Mouse (Mus musculus): ENCODE measurements around the gene Abhd17a. TPM values are rescaled to one million over a fixed set of nuclear protein-coding genes. Genes with fewer than 3 reads are reported as not detected.

Gene Abhd17a
- total RNA-seq, 1 experiment, result 67.9 TPM

- Histone ChIP-seq H3K4me1 (ENCODE audit: control insufficient read depth in 2 of 2, insufficient read depth in 2 of 2, low read length in 2 of 2, poor library complexity in 1 of 2) (peaks cover 0 to 14% of the 10 kb centered on the region in 2 experiments; a peak in 1 of 4 replicates), H3K9me3 (ENCODE audit: control insufficient read depth, insufficient read depth, low read depth, low read length) (no peaks in the 10 kb centered on the region), H3K4me3 (ENCODE audit: insufficient read depth in 1 of 2, low read depth in 1 of 2, low read length in 2 of 2, poor library complexity in 1 of 2, severe bottlenecking in 1 of 2) (no peak overlapping the region), H3K27ac (ENCODE audit: insufficient read depth, low read depth, low read length, poor library complexity, severe bottlenecking) (no peak overlapping the region), H3K36me3 (ENCODE audit: control insufficient read depth, insufficient read depth, low read length, poor library complexity, severe bottlenecking) (peaks cover 60% of the 10 kb centered on the region), H3K9ac (ENCODE audit: insufficient read depth, low read depth, low read length, poor library complexity, severe bottlenecking) (no peak overlapping the region)
- in situ Hi-C loops (cut with MboI; ENCODE audit: low sequenced_read_pairs in 2 of 2, unreplicated experiment in 2 of 2), result no loop called here
- TF ChIP-seq MAFK (IDR thresholded peaks at IDR 0.05; ENCODE audit: insufficient read depth, low read depth, low read length) (no peak), ZC3H11A (IDR thresholded peaks at IDR 0.05; ENCODE audit: borderline replicate concordance, low read depth, low read length) (no peak), ZNF384 (IDR thresholded peaks at IDR 0.05; ENCODE audit: low read depth, low read length) (no peak), CHD2 (IDR thresholded peaks at IDR 0.05; ENCODE audit: low read depth, low read length) (no peak), HCFC1 (IDR thresholded peaks at IDR 0.05; ENCODE audit: borderline replicate concordance, insufficient read depth, low read length) (no peak)
- DNase-seq (ENCODE audit: low read depth, low spot score), result no peak
Measured at GRCm38 (mm10) chr10:80611024-80611423, 20.9 kb upstream of the Abhd17a start.

GRCm38 (mm10) chr10:80610116-80610785 lies 20.1 kb upstream of the Abhd17a start:
- Histone ChIP-seq H3K4me1 (ENCODE audit: control insufficient read depth in 2 of 2, insufficient read depth in 2 of 2, low read length in 2 of 2, poor library complexity in 1 of 2) (peaks cover 0 to 14% of the 10 kb centered on the region in 2 experiments; a peak in 1 of 4 replicates), H3K9me3 (ENCODE audit: control insufficient read depth, insufficient read depth, low read depth, low read length) (no peaks in the 10 kb centered on the region), H3K9ac (ENCODE audit: insufficient read depth, low read depth, low read length, poor library complexity, severe bottlenecking) (no peak overlapping the region), H3K27ac (ENCODE audit: insufficient read depth, low read depth, low read length, poor library complexity, severe bottlenecking) (no peak overlapping the region), H3K36me3 (ENCODE audit: control insufficient read depth, insufficient read depth, low read length, poor library complexity, severe bottlenecking) (peaks cover 57% of the 10 kb centered on the region), H3K4me3 (ENCODE audit: insufficient read depth in 1 of 2, low read depth in 1 of 2, low read length in 2 of 2, poor library complexity in 1 of 2, severe bottlenecking in 1 of 2) (no peak overlapping the region)
- TF ChIP-seq ZC3H11A (IDR thresholded peaks at IDR 0.05; ENCODE audit: borderline replicate concordance, low read depth, low read length) (no peak), HCFC1 (IDR thresholded peaks at IDR 0.05; ENCODE audit: borderline replicate concordance, insufficient read depth, low read length) (no peak), MAFK (IDR thresholded peaks at IDR 0.05; ENCODE audit: insufficient read depth, low read depth, low read length) (no peak), ZNF384 (IDR thresholded peaks at IDR 0.05; ENCODE audit: low read depth, low read length) (no peak), CHD2 (IDR thresholded peaks at IDR 0.05; ENCODE audit: low read depth, low read length) (no peak)
- DNase-seq (ENCODE audit: low read depth, low spot score), result no peak
- in situ Hi-C loops (cut with MboI; ENCODE audit: low sequenced_read_pairs in 2 of 2, unreplicated experiment in 2 of 2), result no loop called here

GRCm38 (mm10) chr10:80609269-80609924 lies 19.3 kb upstream of the Abhd17a start:
- Histone ChIP-seq H3K9me3 (ENCODE audit: control insufficient read depth, insufficient read depth, low read depth, low read length) (no peaks in the 10 kb centered on the region), H3K4me1 (ENCODE audit: control insufficient read depth in 2 of 2, insufficient read depth in 2 of 2, low read length in 2 of 2, poor library complexity in 1 of 2) (peaks cover 0 to 18% of the 10 kb centered on the region in 2 experiments; a peak in 1 of 4 replicates), H3K9ac (ENCODE audit: insufficient read depth, low read depth, low read length, poor library complexity, severe bottlenecking) (no peak overlapping the region), H3K27ac (ENCODE audit: insufficient read depth, low read depth, low read length, poor library complexity, severe bottlenecking) (no peak overlapping the region), H3K4me3 (ENCODE audit: insufficient read depth in 1 of 2, low read depth in 1 of 2, low read length in 2 of 2, poor library complexity in 1 of 2, severe bottlenecking in 1 of 2) (no peak overlapping the region), H3K36me3 (ENCODE audit: control insufficient read depth, insufficient read depth, low read length, poor library complexity, severe bottlenecking) (peaks cover 51% of the 10 kb centered on the region)
- no peak for DNase-seq (ENCODE audit: low read depth, low spot score)
- in situ Hi-C loops (cut with MboI; ENCODE audit: low sequenced_read_pairs in 2 of 2, unreplicated experiment in 2 of 2), result no loop called here
- TF ChIP-seq ZC3H11A (IDR thresholded peaks at IDR 0.05; ENCODE audit: borderline replicate concordance, low read depth, low read length) (no peak), ZNF384 (IDR thresholded peaks at IDR 0.05; ENCODE audit: low read depth, low read length) (no peak), CHD2 (IDR thresholded peaks at IDR 0.05; ENCODE audit: low read depth, low read length) (no peak), MAFK (IDR thresholded peaks at IDR 0.05; ENCODE audit: insufficient read depth, low read depth, low read length) (no peak), HCFC1 (IDR thresholded peaks at IDR 0.05; ENCODE audit: borderline replicate concordance, insufficient read depth, low read length) (no peak)

- no peak for TF ChIP-seq ZC3H11A (IDR thresholded peaks at IDR 0.05; ENCODE audit: borderline replicate concordance, low read depth, low read length)
- no peak for TF ChIP-seq CHD2 (IDR thresholded peaks at IDR 0.05; ENCODE audit: low read depth, low read length)
- no peak for TF ChIP-seq ZNF384 (IDR thresholded peaks at IDR 0.05; ENCODE audit: low read depth, low read length)
- TF ChIP-seq HCFC1 (IDR thresholded peaks at IDR 0.05; ENCODE audit: borderline replicate concordance, insufficient read depth, low read length), result no peak
- TF ChIP-seq MAFK (IDR thresholded peaks at IDR 0.05; ENCODE audit: insufficient read depth, low read depth, low read length), result no peak
- no peak overlapping the region for H3K9ac ChIP-seq (ENCODE audit: insufficient read depth, low read depth, low read length, poor library complexity, severe bottlenecking)
- no peak overlapping the region for H3K27ac ChIP-seq (ENCODE audit: insufficient read depth, low read depth, low read length, poor library complexity, severe bottlenecking)
- H3K36me3 ChIP-seq (ENCODE audit: control insufficient read depth, insufficient read depth, low read length, poor library complexity, severe bottlenecking), result peaks cover 44% of the 10 kb centered on the region
- no peak overlapping the region for H3K4me3 ChIP-seq (ENCODE audit: insufficient read depth in 1 of 2, low read depth in 1 of 2, low read length in 2 of 2, poor library complexity in 1 of 2, severe bottlenecking in 1 of 2)
- H3K9me3 ChIP-seq (ENCODE audit: control insufficient read depth, insufficient read depth, low read depth, low read length), result no peaks in the 10 kb centered on the region
- H3K4me1 ChIP-seq (ENCODE audit: control insufficient read depth in 2 of 2, insufficient read depth in 2 of 2, low read length in 2 of 2, poor library complexity in 1 of 2), result peaks cover 0 to 23% of the 10 kb centered on the region in 2 experiments; a peak in 1 of 4 replicates
- in situ Hi-C loops (cut with MboI; ENCODE audit: low sequenced_read_pairs in 2 of 2, unreplicated experiment in 2 of 2), result no loop called here
- no peak for DNase-seq (ENCODE audit: low read depth, low spot score)
Measured at GRCm38 (mm10) chr10:80608435-80608834, 18.3 kb upstream of the Abhd17a start.

Data from ES-E14 (cell line).